Mouse (Mus musculus): ENCODE results near the gene Tgds. TPM values are rescaled to one million over a fixed set of nuclear protein-coding genes. Genes with fewer than 3 reads are reported as not detected.
A peak's percentile ranks its signal among the peaks of the same experiment; 100 is the strongest.

Tgds gene
- polyA plus RNA-seq, 1 experiment from 2014 or later = 29.4 TPM

DNA sequence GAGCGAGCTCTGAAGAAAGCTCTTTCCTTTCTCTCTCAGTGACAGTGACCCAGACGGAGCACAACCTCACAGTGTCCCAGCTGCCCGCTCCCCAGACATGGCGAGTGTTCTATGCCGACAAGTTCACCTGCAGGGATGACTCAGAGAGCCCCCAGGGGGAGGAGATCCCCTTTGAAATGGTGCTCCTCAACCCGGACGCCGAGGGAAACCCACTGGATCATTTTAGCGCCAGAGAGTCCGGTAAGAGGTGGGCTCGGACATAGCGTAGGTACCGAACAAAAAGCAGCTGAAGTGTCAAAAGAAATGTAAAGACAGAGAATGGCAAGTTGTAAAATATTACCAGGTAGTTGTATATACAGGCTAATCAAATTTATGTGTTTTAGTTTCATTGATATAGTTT lies 15.5 kb upstream of the Tgds start:
- 94% methylated on average over 13 of the region's 13 CpGs for WGBS
- no peak for TF ChIP-seq CTCF (IDR thresholded peaks at IDR 0.05; ENCODE audit: low read depth)
- Histone ChIP-seq H3K4me1 (replicated peaks; ENCODE audit: control insufficient read depth, insufficient read depth, low read length) (no peaks in the 10 kb centered on the region; the same call in 1 of the 2 replicates), H3K9ac (ENCODE audit: low read depth, low read length) (no peak overlapping the region), H3K9me3 (ENCODE audit: control insufficient read depth) (no peaks in the 10 kb centered on the region), H3K27ac (ENCODE audit: low read depth, low read length) (no peak overlapping the region), H3K4me3 (ENCODE audit: low read depth, low read length) (no peak overlapping the region), H3K36me3 (ENCODE audit: control insufficient read depth, insufficient read depth) (peaks cover 7% of the 10 kb centered on the region; the same call in 1 of the 2 replicates), H3K27me3 (replicated peaks; ENCODE audit: control insufficient read depth, insufficient read depth, low read length) (no peaks in the 10 kb centered on the region), H3K4me2 (replicated peaks; ENCODE audit: low read depth) (no peak overlapping the region)
- no peak for ATAC-seq

- Histone ChIP-seq H3K4me1 (replicated peaks; ENCODE audit: control insufficient read depth, insufficient read depth, low read length) (no peaks in the 10 kb centered on the region), H3K27ac (ENCODE audit: low read depth, low read length) (no peak overlapping the region), H3K4me3 (ENCODE audit: low read depth, low read length) (no peak overlapping the region), H3K4me2 (replicated peaks; ENCODE audit: low read depth) (no peak overlapping the region), H3K36me3 (ENCODE audit: control insufficient read depth, insufficient read depth) (peaks cover 31% of the 10 kb centered on the region; the same call in 1 of the 2 replicates), H3K9me3 (ENCODE audit: control insufficient read depth) (no peaks in the 10 kb centered on the region), H3K9ac (ENCODE audit: low read depth, low read length) (no peak overlapping the region), H3K27me3 (replicated peaks; ENCODE audit: control insufficient read depth, insufficient read depth, low read length) (no peaks in the 10 kb centered on the region)
- TF ChIP-seq CTCF (IDR thresholded peaks at IDR 0.05; ENCODE audit: low read depth) = no peak
- no peak for ATAC-seq
- WGBS = 94% methylated on average over 5 of the region's 5 CpGs
Observed at GRCm38 (mm10) chr14:118142283-118142682, 9.7 kb upstream of the Tgds start.

- WGBS = under 1% methylated on average over 13 of the region's 13 CpGs
- Histone ChIP-seq H3K9ac (ENCODE audit: low read depth, low read length) (peak overlapping the region; percentile 84), H3K4me3 (ENCODE audit: low read depth, low read length) (peak overlapping the region; percentile 89), H3K9me3 (ENCODE audit: control insufficient read depth) (no peaks in the 10 kb centered on the region), H3K4me1 (replicated peaks; ENCODE audit: control insufficient read depth, insufficient read depth, low read length) (no peaks in the 10 kb centered on the region), H3K36me3 (ENCODE audit: control insufficient read depth, insufficient read depth) (peaks cover 24% of the 10 kb centered on the region; the same call in 1 of the 2 replicates), H3K27ac (ENCODE audit: low read depth, low read length) (peak overlapping the region; percentile 54), H3K27me3 (replicated peaks; ENCODE audit: control insufficient read depth, insufficient read depth, low read length) (no peaks in the 10 kb centered on the region), H3K4me2 (replicated peaks; ENCODE audit: low read depth) (peak overlapping the region; percentile 96)
- ATAC-seq = peak; percentile 39; the same call in 1 of the 2 replicates
- TF ChIP-seq CTCF (IDR thresholded peaks at IDR 0.05; ENCODE audit: low read depth) = no peak
Observed at GRCm38 (mm10) chr14:118137487-118137886, 4.9 kb upstream of the Tgds start.

GRCm38 (mm10) chr14:118136744-118137452 lies 4.3 kb upstream of the Tgds start, which contains the start of gene Gpr180:
Gene Gpr180, plus strand, starts transcription at chr14:118137158.
- peak within 1 kb of the TSS; percentile 89 for H3K4me3 ChIP-seq (ENCODE audit: low read depth, low read length)
- peak within 1 kb of the TSS; percentile 54 for H3K27ac ChIP-seq (ENCODE audit: low read depth, low read length)
- no peak for TF ChIP-seq CTCF (IDR thresholded peaks at IDR 0.05; ENCODE audit: low read depth)
- peaks cover 20% of the 10 kb centered on the region; the same call in 1 of the 2 replicates for H3K36me3 ChIP-seq (ENCODE audit: control insufficient read depth, insufficient read depth)
- no peaks in the 10 kb centered on the region for H3K4me1 ChIP-seq (replicated peaks; ENCODE audit: control insufficient read depth, insufficient read depth, low read length)
- H3K9ac ChIP-seq (ENCODE audit: low read depth, low read length) = peak within 1 kb of the TSS; percentile 84
- ATAC-seq = peak; percentile 94
- no peaks in the 10 kb centered on the region for H3K27me3 ChIP-seq (replicated peaks; ENCODE audit: control insufficient read depth, insufficient read depth, low read length)
- H3K4me2 ChIP-seq (replicated peaks; ENCODE audit: low read depth) = peak within 1 kb of the TSS; percentile 96
- under 1% methylated on average over 76 of the region's 77 CpGs for WGBS
- no peaks in the 10 kb centered on the region for H3K9me3 ChIP-seq (ENCODE audit: control insufficient read depth)

GRCm38 (mm10) chr14:118131931-118132641 lies 469 bp downstream of the Tgds start:
- Histone ChIP-seq H3K4me1 (replicated peaks; ENCODE audit: control insufficient read depth, insufficient read depth, low read length) (no peaks in the 10 kb centered on the region; the same call in 1 of the 2 replicates), H3K27ac (ENCODE audit: low read depth, low read length) (no peak overlapping the region), H3K9me3 (ENCODE audit: control insufficient read depth) (no peaks in the 10 kb centered on the region), H3K4me3 (ENCODE audit: low read depth, low read length) (peak overlapping the region; percentile 81), H3K27me3 (replicated peaks; ENCODE audit: control insufficient read depth, insufficient read depth, low read length) (no peaks in the 10 kb centered on the region), H3K4me2 (replicated peaks; ENCODE audit: low read depth) (peak overlapping the region; percentile 92), H3K9ac (ENCODE audit: low read depth, low read length) (peak overlapping the region; percentile 75), H3K36me3 (ENCODE audit: control insufficient read depth, insufficient read depth) (peaks cover 18% of the 10 kb centered on the region; the same call in 1 of the 2 replicates)
- WGBS = 9% methylated on average over 21 of the region's 21 CpGs
- ATAC-seq = no peak
- no peak for TF ChIP-seq CTCF (IDR thresholded peaks at IDR 0.05; ENCODE audit: low read depth)

DNA sequence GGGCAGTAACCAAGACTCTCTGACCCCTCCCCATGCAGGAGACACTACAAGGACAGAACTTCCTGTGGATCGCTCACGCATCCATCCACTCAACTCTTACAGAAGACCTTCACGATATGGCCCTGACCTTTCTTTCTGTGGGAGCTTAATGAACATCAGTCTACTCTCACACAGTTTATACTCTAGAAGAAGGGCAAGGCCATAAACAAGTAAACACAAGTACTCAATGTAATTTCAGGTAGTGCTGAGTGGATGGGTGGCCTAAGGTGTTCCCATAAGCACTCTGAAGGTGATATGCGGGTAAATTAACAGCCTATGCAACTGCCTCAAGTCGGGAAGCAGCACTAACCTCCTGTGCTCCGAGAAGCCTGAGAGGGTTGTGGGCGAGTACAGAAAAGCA lies 1.1 kb downstream of the Tgds start:
- Histone ChIP-seq H3K27me3 (replicated peaks; ENCODE audit: control insufficient read depth, insufficient read depth, low read length) (no peaks in the 10 kb centered on the region), H3K36me3 (ENCODE audit: control insufficient read depth, insufficient read depth) (peaks cover 24% of the 10 kb centered on the region), H3K4me2 (replicated peaks; ENCODE audit: low read depth) (peak overlapping the region; percentile 92), H3K9ac (ENCODE audit: low read depth, low read length) (peak overlapping the region; percentile 75; the same call in 1 of the 2 replicates), H3K9me3 (ENCODE audit: control insufficient read depth) (no peaks in the 10 kb centered on the region), H3K27ac (ENCODE audit: low read depth, low read length) (no peak overlapping the region), H3K4me3 (ENCODE audit: low read depth, low read length) (peak overlapping the region; percentile 81), H3K4me1 (replicated peaks; ENCODE audit: control insufficient read depth, insufficient read depth, low read length) (no peaks in the 10 kb centered on the region; the same call in 1 of the 2 replicates)
- WGBS = 73% methylated on average over 7 of the region's 7 CpGs
- TF ChIP-seq CTCF (IDR thresholded peaks at IDR 0.05; ENCODE audit: low read depth) = no peak
- no peak for ATAC-seq

All from intestine, postnatal 0 days (tissue).